Mouse (Mus musculus): ENCODE measurements around the gene BC048562.

- no peak for TF ChIP-seq POLR2A (IDR thresholded peaks at IDR 0.05; ENCODE audit: control insufficient read depth, extremely low read depth, insufficient read depth, low read length, poor library complexity)
- no peak for TF ChIP-seq CTCF (IDR thresholded peaks at IDR 0.05; ENCODE audit: borderline replicate concordance, control insufficient read depth, extremely low read depth, insufficient read depth, low read length, poor library complexity)
These were observed 7.9 kb upstream of the BC048562 start, which contains the start of gene Ccdc36 for GRCm38 (mm10) chr9:108428384-108428783.

Measured in thymus, adult 2 months (tissue).